Mouse (Mus musculus) forebrain, embryonic 15.5 days (tissue): ENCODE measurements at regions not wholly inside any gene's neighbourhood (a gene's known extent, or its start where the extent isn't known, plus 50 kb on each side); places are given as distances from the start of the nearest gene placed in this dataset.

ENCODE experiments used
- ATAC-seq: fragments of 200-750 bp; cut with Nextera tagmentation; replicated peaks from 2 replicates; pipeline ENCODE4 v1.8.0; 2017; ENCODE audit warnings: mild to moderate bottlenecking, moderate TSS enrichment, moderate library complexity
- H3K27ac ChIP-seq: fragments of 300-500 bp; sonication (generic); replicated peaks from 2 replicates; pipeline ENCODE4 v1.5.1; 2015; ENCODE audit warnings: mild to moderate bottlenecking, inconsistent platforms
- H3K27me3 ChIP-seq: fragments of 300-500 bp; sonication (generic); 2 replicates; pipeline ENCODE4 v1.6.1; 2015; ENCODE audit warnings: inconsistent platforms
- H3K36me3 ChIP-seq: fragments of 300-500 bp; sonication (generic); 2 replicates; pipeline ENCODE4 v1.6.1; 2015; ENCODE audit warnings: mild to moderate bottlenecking, inconsistent platforms
- H3K4me1 ChIP-seq: fragments of 300-500 bp; sonication (generic); 2 replicates; pipeline ENCODE4 v1.6.1; 2015; ENCODE audit warnings: inconsistent platforms
- H3K4me2 ChIP-seq: fragments of 300-500 bp; sonication (generic); replicated peaks from 2 replicates; pipeline ENCODE4 v1.6.1; 2015; ENCODE audit warnings: mild to moderate bottlenecking, inconsistent platforms
- H3K4me3 ChIP-seq: fragments of 300-500 bp; sonication (generic); 2 replicates; pipeline ENCODE4 v1.5.1; 2015; ENCODE audit warnings: mild to moderate bottlenecking, inconsistent platforms
- H3K9ac ChIP-seq: fragments of 300-500 bp; sonication (generic); replicated peaks from 2 replicates; pipeline ENCODE4 v1.6.1; 2015; ENCODE audit warnings: mild to moderate bottlenecking, inconsistent platforms
- H3K9me3 ChIP-seq: fragments of 300-500 bp; sonication (generic); 2 replicates; pipeline ENCODE4 v1.6.1; 2016; ENCODE audit warnings: inconsistent platforms
- WGBS: fragments of 180-500 bp; shearing (Covaris S2); methylation state at CpG from one replicate; pipeline ENCODE4 v1.1.7; 2015; ENCODE audit warnings: mixed read lengths; 5-methylcytosine and 5-hydroxymethylcytosine counted together

- Histone ChIP-seq H3K27me3 (no peaks in the 10 kb centered on the region), H3K4me3 (no peak overlapping the region), H3K4me1 (no peaks in the 10 kb centered on the region), H3K9ac (no peak overlapping the region), H3K36me3 (no peaks in the 10 kb centered on the region), H3K4me2 (no peak overlapping the region), H3K27ac (no peak overlapping the region), H3K9me3 (no peaks in the 10 kb centered on the region)
- ATAC-seq = no peak
- 45% methylated on average over 3 of the region's 3 CpGs for whole genome bisulfite sequencing
Observed at GRCm38 (mm10) chr19:19198780-19199179, 87.8 kb upstream of the Rorb start.

GRCm38 (mm10) chr19:19194728-19195127 is 83.7 kb upstream of the Rorb start:
- ATAC-seq = no peak
- H3K4me1 ChIP-seq = no peaks in the 10 kb centered on the region
- WGBS = 56% methylated on average over 10 of the region's 10 CpGs

GRCm38 (mm10) chr19:19194306-19194705 is 83.3 kb upstream of the Rorb start:
- H3K4me2 ChIP-seq = no peak overlapping the region
- H3K4me1 ChIP-seq = no peaks in the 10 kb centered on the region
- no peaks in the 10 kb centered on the region for H3K27me3 ChIP-seq
- H3K9ac ChIP-seq = no peak overlapping the region
- H3K27ac ChIP-seq = no peak overlapping the region
- H3K4me3 ChIP-seq = no peak overlapping the region
- H3K36me3 ChIP-seq = no peaks in the 10 kb centered on the region
- 86% methylated on average over 5 of the region's 5 CpGs for WGBS
- H3K9me3 ChIP-seq = no peaks in the 10 kb centered on the region
- ATAC-seq = no peak

More at GRCm38 (mm10) chr19:19194728-19195127, 83.7 kb upstream of the Rorb start:
- Histone ChIP-seq H3K36me3 (no peaks in the 10 kb centered on the region), H3K9me3 (no peaks in the 10 kb centered on the region), H3K9ac (no peak overlapping the region), H3K27ac (no peak overlapping the region), H3K4me2 (no peak overlapping the region), H3K27me3 (no peaks in the 10 kb centered on the region), H3K4me3 (no peak overlapping the region)

GRCm38 (mm10) chr19:19172767-19173166 is 61.8 kb upstream of the Rorb start:
- Histone ChIP-seq H3K27me3 (no peaks in the 10 kb centered on the region), H3K4me3 (no peak overlapping the region), H3K9ac (no peak overlapping the region), H3K36me3 (no peaks in the 10 kb centered on the region), H3K9me3 (no peaks in the 10 kb centered on the region), H3K27ac (no peak overlapping the region), H3K4me2 (no peak overlapping the region), H3K4me1 (no peaks in the 10 kb centered on the region)
- WGBS = 74% methylated on average over 1 of the region's 1 CpGs
- ATAC-seq = no peak

- no peak for ATAC-seq
- WGBS = 85% methylated on average over 3 of the region's 3 CpGs
- Histone ChIP-seq H3K9me3 (no peaks in the 10 kb centered on the region), H3K27me3 (no peaks in the 10 kb centered on the region), H3K4me3 (no peak overlapping the region), H3K36me3 (no peaks in the 10 kb centered on the region), H3K9ac (no peak overlapping the region), H3K4me2 (no peak overlapping the region), H3K4me1 (no peaks in the 10 kb centered on the region), H3K27ac (no peak overlapping the region)
Observed at GRCm38 (mm10) chr19:19170807-19171206, 59.8 kb upstream of the Rorb start.
